Mouse (Mus musculus) heart, embryonic 12.5 days (tissue): ENCODE results near the gene Fam160a1. TPM values are rescaled to one million over a fixed set of nuclear protein-coding genes. Genes with fewer than 3 reads are reported as not detected.

ENCODE experiments used
- ATAC-seq: fragments of 200-750 bp; cut with Nextera tagmentation; 2 replicates; pipeline ENCODE4 v1.8.0; 2017; ENCODE audit warnings: moderate TSS enrichment, moderate library complexity; ENCODE audit not compliant: insufficient number of reproducible peaks, low FRiP score
- H3K27ac ChIP-seq: fragments of 300-500 bp; sonication (generic); 2 replicates; pipeline ENCODE4 v1.5.1; 2016; ENCODE audit warnings: mild to moderate bottlenecking, moderate library complexity; ENCODE audit not compliant: poor library complexity, severe bottlenecking
- H3K27me3 ChIP-seq: fragments of 300-500 bp; sonication (generic); replicated peaks from 2 replicates; pipeline ENCODE4 v1.6.1; 2016; ENCODE audit warnings: mild to moderate bottlenecking, moderate library complexity
- H3K36me3 ChIP-seq: fragments of 300-500 bp; sonication (generic); 2 replicates; pipeline ENCODE4 v1.6.1; 2016; ENCODE audit warnings: mild to moderate bottlenecking, moderate library complexity
- H3K4me1 ChIP-seq: fragments of 300-500 bp; sonication (generic); replicated peaks from 2 replicates; pipeline ENCODE4 v1.6.1; 2016; ENCODE audit warnings: mild to moderate bottlenecking
- H3K4me2 ChIP-seq: fragments of 300-500 bp; sonication (generic); 2 replicates; pipeline ENCODE4 v1.6.1; 2016; ENCODE audit warnings: mild to moderate bottlenecking, moderate library complexity
- H3K4me3 ChIP-seq: fragments of 300-500 bp; sonication (generic); 2 replicates; pipeline ENCODE4 v1.5.1; 2016; ENCODE audit warnings: mild to moderate bottlenecking
- H3K9ac ChIP-seq: fragments of 300-500 bp; sonication (generic); 2 replicates; pipeline ENCODE4 v1.6.1; 2016; ENCODE audit warnings: mild to moderate bottlenecking, moderate library complexity
- H3K9me3 ChIP-seq: fragments of 300-500 bp; sonication (generic); replicated peaks from 2 replicates; pipeline ENCODE4 v1.6.1; 2016; ENCODE audit warnings: mild to moderate bottlenecking, moderate library complexity
- WGBS: fragments of 180-500 bp; shearing (Covaris S2); methylation state at CpG from one replicate; pipeline ENCODE4 v1.1.7; 2016; 5-methylcytosine and 5-hydroxymethylcytosine counted together
- polyA plus RNA-seq: library from polyadenylated mRNA; unstranded; fragments of >200 nt; fragmentation: Nextera tagmentation; extraction: Ambion mirVana; gene quantifications from 2 replicates; pipeline ENCODE4 v1.2.1, GENCODE M21; 2016

Fam160a1 gene
- polyA plus RNA-seq, 1 experiment from 2014 or later = 3.3 TPM

GRCm38 (mm10) chr3:85827283-85827682 is 10.2 kb upstream of the Fam160a1 start:
- H3K9me3 ChIP-seq = no peaks in the 10 kb centered on the region
- ATAC-seq = no peak
- H3K36me3 ChIP-seq = no peaks in the 10 kb centered on the region
- H3K4me3 ChIP-seq = no peak overlapping the region
- no peak overlapping the region for H3K9ac ChIP-seq
- no peak overlapping the region for H3K27ac ChIP-seq
- H3K27me3 ChIP-seq = no peaks in the 10 kb centered on the region
- H3K4me1 ChIP-seq = no peaks in the 10 kb centered on the region
- WGBS = 57% methylated on average over 4 of the region's 4 CpGs
- H3K4me2 ChIP-seq = no peak overlapping the region

GRCm38 (mm10) chr3:85820839-85821548 is 3.9 kb upstream of the Fam160a1 start:
- no peak overlapping the region for H3K27ac ChIP-seq
- H3K9ac ChIP-seq = no peak overlapping the region
- WGBS = 80% methylated on average over 15 of the region's 15 CpGs
- no peak overlapping the region for H3K4me3 ChIP-seq
- ATAC-seq = no peak
- H3K27me3 ChIP-seq = no peaks in the 10 kb centered on the region
- no peak overlapping the region for H3K4me2 ChIP-seq
- H3K9me3 ChIP-seq = no peaks in the 10 kb centered on the region
- H3K36me3 ChIP-seq = no peaks in the 10 kb centered on the region
- H3K4me1 ChIP-seq = no peaks in the 10 kb centered on the region

DNA sequence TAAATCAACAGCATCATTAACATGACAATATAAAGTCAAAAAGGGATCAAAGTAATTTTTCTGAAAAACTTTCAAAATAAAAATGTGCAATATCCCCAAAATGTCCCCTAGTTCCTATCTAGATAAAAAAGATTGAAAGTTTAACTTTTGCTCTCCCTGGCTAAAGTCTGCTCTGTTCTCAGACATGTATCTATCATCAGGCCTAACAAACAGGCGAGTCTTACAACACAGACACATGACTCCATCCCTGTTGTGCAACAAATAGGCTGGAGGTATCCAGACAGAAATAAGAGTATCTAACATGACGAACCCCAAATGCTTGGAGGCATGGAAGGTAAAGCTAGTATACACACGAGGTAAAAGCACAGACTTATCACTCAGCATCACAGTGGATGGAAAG is 2.2 kb upstream of the Fam160a1 start:
- H3K4me1 ChIP-seq = peaks cover 3% of the 10 kb centered on the region; the same call in 1 of the 2 replicates
- 71% methylated on average over 3 of the region's 3 CpGs for WGBS
- no peak for ATAC-seq
- H3K9ac ChIP-seq = no peak overlapping the region
- H3K27me3 ChIP-seq = no peaks in the 10 kb centered on the region
- H3K4me2 ChIP-seq = no peak overlapping the region
- H3K36me3 ChIP-seq = no peaks in the 10 kb centered on the region
- H3K9me3 ChIP-seq = no peaks in the 10 kb centered on the region
- no peak overlapping the region for H3K27ac ChIP-seq
- no peak overlapping the region for H3K4me3 ChIP-seq

DNA sequence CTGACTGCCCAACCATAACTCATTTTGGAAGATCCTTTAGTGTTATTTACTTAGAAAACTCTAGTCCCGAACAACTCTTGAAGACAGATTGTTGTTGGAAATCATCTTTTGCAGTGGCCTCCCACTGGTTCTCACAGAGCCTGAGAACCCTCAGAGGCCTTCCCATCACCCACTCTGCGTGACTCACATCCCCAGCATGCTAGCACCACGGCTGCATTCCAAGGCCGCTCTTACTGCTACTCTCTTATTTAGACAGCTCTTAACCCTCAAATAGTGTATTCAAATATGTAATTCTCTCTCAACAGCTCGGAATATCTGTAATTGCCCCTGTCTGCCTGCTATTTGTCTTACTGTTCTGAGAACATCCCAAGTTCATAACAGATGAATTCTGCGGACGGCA is 2.9 kb downstream of the Fam160a1 start:
- H3K9ac ChIP-seq = no peak overlapping the region
- WGBS = 56% methylated on average over 7 of the region's 7 CpGs

DNA sequence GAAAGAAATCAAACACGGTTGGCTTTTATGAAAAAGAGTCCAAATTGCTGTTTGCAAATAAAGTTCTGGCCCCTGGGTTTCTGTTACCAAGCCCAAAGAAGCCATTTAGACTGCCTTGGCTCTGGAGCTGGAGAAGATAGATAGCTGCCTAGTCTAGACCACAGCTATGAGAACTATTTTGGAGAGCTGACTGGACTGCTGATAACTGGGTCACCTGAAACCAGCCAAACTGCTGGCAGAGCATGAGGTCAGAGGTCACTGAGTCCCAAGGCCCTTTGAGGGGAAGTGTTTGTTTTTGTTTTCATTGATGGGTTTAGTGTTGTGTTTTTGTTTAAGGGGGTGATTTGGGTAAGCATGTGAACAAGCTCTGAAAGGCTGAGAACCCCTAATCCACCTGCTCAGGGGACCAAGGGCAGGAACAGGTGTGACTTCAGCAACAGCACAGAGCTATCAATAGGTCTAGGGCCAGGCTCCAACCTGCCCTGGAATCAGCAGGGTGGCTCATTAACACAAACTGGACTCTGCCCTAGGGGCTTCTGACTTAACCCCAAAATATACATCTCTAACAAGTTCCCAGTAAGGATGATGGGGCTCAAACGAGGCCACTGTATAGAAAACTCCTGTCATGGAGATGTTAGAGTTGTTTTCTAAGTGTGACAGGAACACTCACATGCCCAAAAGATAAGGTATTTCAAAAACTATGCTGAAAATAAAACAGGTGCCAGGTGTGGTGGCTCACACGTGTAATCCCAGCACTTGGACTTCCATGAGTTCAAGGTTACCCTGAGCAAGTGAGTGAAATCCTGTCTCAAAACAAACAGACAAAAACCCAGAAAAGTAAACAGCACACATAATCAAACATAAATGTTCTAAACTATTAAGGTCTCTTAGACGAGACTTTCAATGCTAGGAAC is 3.7 kb downstream of the Fam160a1 start:
- 60% methylated on average over 4 of the region's 4 CpGs for WGBS

More for the DNA sequence above, 2.9 kb downstream of the Fam160a1 start:
- H3K4me3 ChIP-seq = no peak overlapping the region
- no peak overlapping the region for H3K27ac ChIP-seq
- H3K36me3 ChIP-seq = no peaks in the 10 kb centered on the region
- H3K4me1 ChIP-seq = peaks cover 22% of the 10 kb centered on the region
- ATAC-seq = no peak
- H3K27me3 ChIP-seq = no peaks in the 10 kb centered on the region
- H3K4me2 ChIP-seq = no peak overlapping the region
- H3K9me3 ChIP-seq = no peaks in the 10 kb centered on the region

GRCm38 (mm10) chr3:85812010-85812409 is 5.1 kb downstream of the Fam160a1 start:
- Histone ChIP-seq H3K27me3 (no peaks in the 10 kb centered on the region), H3K4me3 (no peak overlapping the region), H3K9ac (no peak overlapping the region), H3K4me1 (peaks cover 22% of the 10 kb centered on the region), H3K9me3 (no peaks in the 10 kb centered on the region), H3K27ac (no peak overlapping the region), H3K36me3 (no peaks in the 10 kb centered on the region), H3K4me2 (no peak overlapping the region)
- WGBS = 59% methylated on average over 5 of the region's 5 CpGs
- ATAC-seq = no peak

More for the DNA sequence above, 3.7 kb downstream of the Fam160a1 start:
- Histone ChIP-seq H3K36me3 (no peaks in the 10 kb centered on the region), H3K9me3 (no peaks in the 10 kb centered on the region), H3K4me2 (no peak overlapping the region), H3K27ac (no peak overlapping the region), H3K4me3 (no peak overlapping the region), H3K4me1 (peaks cover 22% of the 10 kb centered on the region), H3K27me3 (no peaks in the 10 kb centered on the region), H3K9ac (no peak overlapping the region)
- ATAC-seq = no peak

DNA sequence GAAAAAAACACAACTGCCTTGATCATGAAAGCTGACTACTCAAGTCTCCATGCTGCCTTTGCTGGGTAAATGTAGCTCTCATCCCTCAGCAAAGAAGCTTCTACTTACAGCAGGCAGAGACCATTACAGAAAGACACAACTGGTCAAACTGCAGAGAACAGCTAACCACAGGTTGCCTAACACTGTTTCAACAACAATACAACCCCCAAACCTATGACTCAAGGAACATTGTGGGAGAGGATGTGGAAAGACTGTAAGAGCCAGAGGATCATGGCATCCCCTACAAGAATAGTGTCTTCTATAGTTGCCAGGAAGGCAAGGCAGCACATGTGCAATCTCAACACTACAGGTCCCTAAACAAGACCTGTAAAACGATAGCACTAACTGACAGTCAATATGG is 23.9 kb downstream of the Fam160a1 start:
- H3K4me2 ChIP-seq = no peak overlapping the region
- H3K27me3 ChIP-seq = no peaks in the 10 kb centered on the region
- ATAC-seq = no peak
- no peak overlapping the region for H3K27ac ChIP-seq
- H3K4me1 ChIP-seq = no peaks in the 10 kb centered on the region
- no peak overlapping the region for H3K4me3 ChIP-seq
- H3K36me3 ChIP-seq = no peaks in the 10 kb centered on the region
- 75% methylated on average over 1 of the region's 1 CpGs for WGBS
- H3K9me3 ChIP-seq = 0 out of 2 replicates have a peak, but pooled peaks cover 3% of the 10 kb centered on the region
- H3K9ac ChIP-seq = no peak overlapping the region

GRCm38 (mm10) chr3:85789748-85790147 is 27.3 kb downstream of the Fam160a1 start:
- H3K4me3 ChIP-seq = no peak overlapping the region
- no peaks in the 10 kb centered on the region for H3K4me1 ChIP-seq
- 80% methylated on average over 4 of the region's 4 CpGs for WGBS
- no peaks in the 10 kb centered on the region for H3K36me3 ChIP-seq
- H3K27me3 ChIP-seq = no peaks in the 10 kb centered on the region
- no peak overlapping the region for H3K27ac ChIP-seq
- ATAC-seq = no peak
- no peak overlapping the region for H3K4me2 ChIP-seq
- no peaks in the 10 kb centered on the region for H3K9me3 ChIP-seq
- no peak overlapping the region for H3K9ac ChIP-seq

- Histone ChIP-seq H3K27me3 (no peaks in the 10 kb centered on the region), H3K4me3 (no peak overlapping the region), H3K36me3 (no peaks in the 10 kb centered on the region), H3K4me2 (no peak overlapping the region), H3K9me3 (no peaks in the 10 kb centered on the region), H3K4me1 (no peaks in the 10 kb centered on the region), H3K27ac (no peak overlapping the region), H3K9ac (no peak overlapping the region)
- WGBS = 79% methylated on average over 8 of the region's 8 CpGs
- ATAC-seq = no peak
These were observed 30.6 kb downstream of the Fam160a1 start for GRCm38 (mm10) chr3:85786501-85786900.

- H3K27me3 ChIP-seq = no peaks in the 10 kb centered on the region
- H3K27ac ChIP-seq = no peak overlapping the region
- no peak overlapping the region for H3K4me2 ChIP-seq
- H3K4me1 ChIP-seq = peaks cover 8% of the 10 kb centered on the region; the same call in 1 of the 2 replicates
- no peaks in the 10 kb centered on the region for H3K36me3 ChIP-seq
- H3K9ac ChIP-seq = no peak overlapping the region
- WGBS = 61% methylated on average over 7 of the region's 7 CpGs
- ATAC-seq = no peak
- H3K4me3 ChIP-seq = no peak overlapping the region
- H3K9me3 ChIP-seq = no peaks in the 10 kb centered on the region
These were observed 36.2 kb downstream of the Fam160a1 start for GRCm38 (mm10) chr3:85780906-85781305.

DNA sequence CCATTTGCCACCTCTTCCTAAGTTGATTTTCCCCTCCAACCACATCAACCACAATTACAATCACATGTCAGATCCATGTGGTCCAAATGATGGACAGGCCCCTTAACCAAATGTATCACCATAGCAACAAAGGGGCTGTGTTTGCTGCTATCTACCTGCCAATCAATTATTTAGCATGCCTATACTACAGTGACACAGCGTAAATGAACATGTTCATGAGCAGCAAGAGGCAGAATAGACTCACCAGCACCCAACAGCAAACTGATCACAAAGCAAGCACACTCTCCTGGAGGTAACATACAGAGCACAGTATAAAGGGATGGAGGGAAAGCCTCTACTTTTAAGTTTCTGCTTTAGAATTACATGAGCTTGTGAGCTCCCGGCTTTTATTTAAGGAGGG is 36.8 kb downstream of the Fam160a1 start:
- Histone ChIP-seq H3K27me3 (no peaks in the 10 kb centered on the region), H3K9ac (no peak overlapping the region), H3K9me3 (no peaks in the 10 kb centered on the region), H3K4me1 (peaks cover 10% of the 10 kb centered on the region), H3K4me3 (no peak overlapping the region), H3K4me2 (no peak overlapping the region), H3K36me3 (no peaks in the 10 kb centered on the region), H3K27ac (no peak overlapping the region)
- no peak for ATAC-seq
- 74% methylated on average over 2 of the region's 2 CpGs for WGBS
